Mouse (Mus musculus) fat pad, adult 2 months (tissue): ENCODE results near the gene Mus81.

Source experiments
- DNase-seq: peaks from one replicate; pipeline ENCODE4 v3.0.0-alpha.2; 2011; ENCODE audit warnings: low read depth, low spot score; ENCODE audit errors: extremely low read depth

The Mus81 gene

GRCm38 (mm10) chr19:5472857-5473256 is 15.3 kb downstream of the Mus81 start:
- no peak for DNase-seq

GRCm38 (mm10) chr19:5471846-5472245 is 16.4 kb downstream of the Mus81 start:
- no peak for DNase-seq

DNA sequence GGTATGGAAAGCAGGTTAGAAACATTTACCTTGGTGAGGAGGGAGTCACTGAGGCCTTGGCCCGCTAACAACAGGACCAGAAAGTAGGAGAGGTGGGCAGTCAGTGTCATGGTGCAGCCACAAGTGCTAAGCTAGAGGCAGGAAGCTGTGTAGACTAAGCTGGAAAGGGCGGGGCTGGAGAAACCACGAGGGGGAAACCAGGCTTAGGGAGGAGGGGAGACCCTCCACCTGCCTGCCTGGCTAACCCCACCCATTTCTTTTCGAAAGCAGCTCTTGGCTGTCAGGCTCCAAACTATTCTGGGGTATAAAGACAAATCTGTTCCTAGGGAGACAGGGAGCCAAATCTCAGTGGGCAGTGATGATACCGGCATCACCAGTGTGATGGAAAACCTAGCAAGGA is 19.8 kb downstream of the Mus81 start, which contains the start of gene Ctsw:
Ctsw (minus strand) TSS at position 134 of the 400 bp plus-strand sequence.
- no peak for DNase-seq

DNA sequence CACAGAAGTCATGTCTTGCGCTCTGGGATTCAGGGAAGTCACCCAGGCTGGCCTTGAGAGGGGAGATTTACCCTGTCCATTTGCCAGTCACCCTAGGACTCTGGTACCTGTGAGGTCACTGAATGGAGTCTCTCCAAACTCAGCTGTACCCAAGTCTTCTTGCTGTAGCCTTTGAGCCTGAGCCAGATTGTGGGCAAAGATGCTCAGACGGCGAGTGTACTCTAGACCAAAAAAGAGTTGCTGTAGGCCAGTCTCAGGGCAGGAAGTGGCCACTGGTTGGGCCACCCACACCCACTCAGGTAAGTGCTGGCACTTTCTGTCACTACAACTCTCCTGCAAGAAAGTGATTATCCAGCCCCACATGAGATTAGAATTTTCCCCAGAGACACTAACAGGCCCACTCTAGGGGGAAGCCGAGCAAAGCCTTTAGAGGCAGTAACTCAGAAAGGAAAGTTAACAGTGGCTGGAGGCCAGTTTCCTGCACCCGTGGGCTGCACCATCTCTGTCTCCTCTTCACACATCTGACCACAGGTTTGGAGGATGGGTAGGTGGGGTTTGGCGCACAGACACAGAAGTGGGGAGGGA is 21.2 kb downstream of the Mus81 start:
- no peak for DNase-seq

- DNase-seq = no peak
Measured at GRCm38 (mm10) chr19:5465037-5465436, 23.2 kb downstream of the Mus81 start.

- no peak for DNase-seq
Measured at GRCm38 (mm10) chr19:5463791-5464562, 24.2 kb downstream of the Mus81 start.

- DNase-seq = no peak
Measured at GRCm38 (mm10) chr19:5463212-5463611, 25.0 kb downstream of the Mus81 start.

- DNase-seq = no peak
Measured at GRCm38 (mm10) chr19:5461411-5461810, 26.8 kb downstream of the Mus81 start.

GRCm38 (mm10) chr19:5460465-5460911 is 27.7 kb downstream of the Mus81 start, which contains the start of gene Fibp:
Gene Fibp (plus strand): TSS chr19:5460615.
- DNase-seq = no peak

- DNase-seq = no peak
Measured at GRCm38 (mm10) chr19:5459896-5460295, 28.3 kb downstream of the Mus81 start.

GRCm38 (mm10) chr19:5459019-5459418 is 29.2 kb downstream of the Mus81 start:
- no peak for DNase-seq

DNA sequence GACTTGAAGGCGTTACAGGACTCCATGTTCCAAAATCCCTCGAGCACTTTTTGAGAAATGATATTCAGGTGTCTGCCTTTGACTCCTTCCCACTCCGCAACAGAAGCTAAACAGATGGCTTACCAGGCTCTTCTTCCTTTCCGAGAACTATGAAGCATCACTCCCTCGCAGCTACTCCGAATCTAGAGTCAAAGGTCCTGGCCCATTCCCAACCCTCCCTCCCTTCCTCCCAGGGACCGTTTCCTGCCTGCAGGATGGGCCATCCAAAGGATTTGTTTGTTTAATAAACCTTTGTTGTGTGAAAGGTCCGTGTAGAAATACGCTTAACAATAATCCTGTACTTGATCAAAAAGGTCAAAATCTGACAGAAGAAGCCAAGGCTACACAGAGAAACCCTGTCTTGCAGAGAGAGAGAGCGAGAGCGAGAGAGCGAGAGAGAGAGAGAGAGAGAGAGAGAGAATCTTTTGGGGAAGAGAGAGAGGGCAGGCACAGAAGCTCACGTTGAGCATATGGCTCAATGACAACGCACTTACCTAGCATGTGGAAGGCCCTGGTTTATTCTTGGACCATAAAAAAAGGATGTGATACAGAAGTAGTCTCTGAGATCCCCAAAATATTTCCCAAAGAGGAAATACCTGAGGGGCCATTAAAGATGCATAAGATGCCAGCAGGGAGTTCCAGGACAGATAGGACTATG is 30.3 kb downstream of the Mus81 start, which contains the start of gene Ccdc85b:
Ccdc85b (minus strand) TSS at position 149 of the 697 bp plus-strand sequence.
- no peak for DNase-seq

GRCm38 (mm10) chr19:5456922-5457745 is 31.1 kb downstream of the Mus81 start:
- no peak for DNase-seq

GRCm38 (mm10) chr19:5456241-5456921 is 31.8 kb downstream of the Mus81 start:
- DNase-seq = no peak

DNA sequence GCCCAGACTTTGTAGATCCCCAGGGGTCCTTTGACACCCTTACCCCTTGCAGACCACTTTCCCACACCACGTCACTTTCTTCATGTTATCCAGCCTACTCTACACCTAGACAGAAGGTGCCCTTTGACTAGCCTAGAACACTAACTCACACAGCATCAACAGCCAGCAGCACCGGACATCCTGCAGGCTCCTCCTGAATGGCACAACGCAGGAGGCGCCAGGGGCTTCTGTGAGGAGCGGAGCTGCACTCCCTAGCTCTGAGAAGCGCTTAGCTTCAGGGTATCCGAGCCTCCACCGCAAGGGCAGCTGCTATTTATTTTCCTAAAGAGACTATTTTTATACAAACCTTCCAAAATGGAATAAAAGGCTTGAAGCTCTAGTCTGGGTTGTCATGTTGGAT is 32.6 kb downstream of the Mus81 start:
- DNase-seq = no peak

DNA sequence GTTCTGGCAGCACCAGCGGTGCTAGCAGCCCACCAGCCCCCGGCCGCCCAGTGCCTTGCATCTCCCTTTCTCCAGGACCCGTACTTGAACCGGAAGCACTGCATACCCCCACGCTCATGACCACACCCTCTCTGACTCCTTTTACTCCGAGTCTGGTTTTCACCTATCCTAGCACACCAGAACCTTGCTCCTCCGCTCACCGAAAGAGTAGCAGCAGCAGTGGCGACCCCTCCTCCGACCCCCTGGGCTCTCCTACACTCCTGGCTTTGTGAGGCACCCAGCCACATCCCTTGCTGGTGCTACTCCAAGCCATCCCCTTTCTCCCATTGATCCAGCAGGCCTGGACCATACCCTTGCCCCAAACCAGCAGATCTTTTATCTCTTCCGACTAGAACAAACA is 33.2 kb downstream of the Mus81 start:
- DNase-seq = no peak

DNA sequence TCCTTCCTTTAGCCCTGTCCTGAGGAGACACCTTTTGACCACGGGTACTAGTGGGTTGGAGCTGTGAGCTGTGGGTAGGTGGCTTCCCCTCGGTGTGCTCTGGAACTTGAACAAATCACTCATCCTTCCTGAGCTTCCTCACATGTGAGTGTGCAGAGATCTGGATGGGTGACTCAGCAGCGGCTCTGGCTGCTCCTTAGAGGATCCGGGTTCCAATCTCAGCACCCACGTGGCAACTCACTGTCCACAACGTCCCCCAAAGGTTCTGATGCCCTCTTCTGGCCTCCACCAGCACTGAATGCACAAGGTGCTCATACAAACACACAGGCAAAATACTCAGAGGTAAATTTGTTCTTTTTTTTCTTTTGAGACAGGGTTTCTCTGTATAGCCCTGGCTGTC is 36.4 kb downstream of the Mus81 start:
- no peak for DNase-seq

DNA sequence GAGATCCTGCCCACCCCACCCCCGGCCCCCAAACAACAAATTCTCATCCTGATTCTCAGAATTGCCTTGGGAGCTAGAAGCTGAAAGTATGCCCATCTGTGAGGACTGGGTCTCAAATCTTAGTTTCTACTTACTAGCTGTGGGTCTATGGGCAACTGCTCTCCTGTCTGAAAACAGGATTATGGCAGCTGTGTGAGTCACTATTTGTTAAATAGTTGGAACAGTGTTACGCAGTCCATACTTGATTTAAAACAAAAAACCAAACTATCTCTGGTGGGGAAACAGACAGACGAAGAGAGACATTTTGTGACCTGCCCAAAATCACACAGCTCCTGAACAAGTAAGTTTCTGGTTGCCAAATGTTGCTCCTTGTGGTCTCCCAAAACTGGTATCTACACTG is 38.5 kb downstream of the Mus81 start:
- no peak for DNase-seq

DNA sequence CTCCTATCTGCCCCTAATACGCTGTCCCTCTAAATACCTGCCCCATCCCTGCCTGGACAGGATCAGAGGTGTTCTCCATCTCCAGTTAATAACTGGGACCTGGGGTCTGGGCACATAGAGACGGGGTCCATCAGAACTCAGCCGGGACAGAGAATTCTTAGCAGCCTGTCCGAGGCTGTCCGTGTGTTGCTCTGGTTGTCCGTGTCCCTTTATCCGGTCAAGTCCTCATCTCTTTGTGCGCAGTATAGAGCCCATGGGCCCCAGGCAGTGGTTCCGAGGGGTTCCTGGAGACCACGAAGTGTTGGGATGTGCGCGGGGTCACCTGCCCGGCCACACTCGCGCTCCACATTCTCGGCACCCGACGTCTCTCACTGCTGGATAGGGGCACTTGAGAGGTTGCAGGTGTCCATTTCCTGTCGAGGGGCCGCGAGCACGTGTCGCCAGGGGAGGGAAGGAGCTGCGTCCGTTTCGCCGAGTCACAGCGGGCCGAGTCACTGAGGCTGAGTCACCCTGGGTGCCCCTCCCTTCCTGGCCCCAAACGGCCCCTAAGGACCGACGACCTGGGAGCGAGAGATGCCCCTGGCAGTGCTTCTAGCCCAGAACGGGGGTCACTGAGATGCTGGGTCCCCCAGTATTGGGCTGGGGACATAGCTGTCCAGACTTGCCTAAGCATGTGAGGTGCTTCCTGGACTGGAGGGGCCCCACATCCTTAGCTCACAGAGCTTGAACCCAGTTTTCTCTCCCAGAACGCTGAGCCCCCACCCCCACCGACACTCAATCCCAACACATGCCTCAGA is 39.6 kb downstream of the Mus81 start:
- no peak for DNase-seq
